Mouse (Mus musculus): ENCODE results near the gene Ccdc9b.

GRCm38 (mm10) chr2:118733341-118733740 lies 29.1 kb downstream of the Ccdc9b start:
- TF ChIP-seq GATA1 (IDR thresholded peaks at IDR 0.05; ENCODE audit: borderline replicate concordance, low read length) (no peak), FLI1 (IDR thresholded peaks at IDR 0.05; ENCODE audit: low read length) (no peak)

Data from megakaryocyte, embryonic 14.5 days (primary cell).